Mouse (Mus musculus): Measurements from ENCODE around the gene Atp5e. TPM values are rescaled to one million over a fixed set of nuclear protein-coding genes. Genes with fewer than 3 reads are reported as not detected.

Gene Atp5e
- polyA plus RNA-seq, 1 experiment from 2014 or later: 771 TPM

GRCm38 (mm10) chr2:174415001-174415730 lies 48.7 kb downstream of the Atp5e start:
- Histone ChIP-seq H3K9me3 (ENCODE audit: control insufficient read depth, low read length) (no peaks in the 10 kb centered on the region), H3K36me3 (ENCODE audit: control insufficient read depth, insufficient read depth, low read length) (peaks cover 4% of the 10 kb centered on the region; the same call in 1 of the 2 replicates), H3K4me2 (ENCODE audit: low read length) (peak overlapping the region; percentile 86), H3K27me3 (ENCODE audit: control insufficient read depth, insufficient read depth, low read length) (no peaks in the 10 kb centered on the region), H3K9ac (replicated peaks; ENCODE audit: low read length) (no peak overlapping the region), H3K27ac (replicated peaks; ENCODE audit: low read depth, low read length) (no peak overlapping the region), H3K4me1 (ENCODE audit: control insufficient read depth, insufficient read depth, low read length) (peaks cover 11% of the 10 kb centered on the region), H3K4me3 (replicated peaks; ENCODE audit: low read depth, low read length) (peak overlapping the region; percentile 90)
- no peak for DNase-seq
- 48% methylated on average over 18 of the region's 18 CpGs for WGBS
- no peak; the same call in 1 of the 2 replicates for ATAC-seq (ENCODE audit: low FRiP score, low TSS enrichment)

- H3K4me1 ChIP-seq (ENCODE audit: control insufficient read depth, insufficient read depth, low read length): peaks cover 11% of the 10 kb centered on the region
- 81% methylated on average over 7 of the region's 7 CpGs for WGBS
- H3K9me3 ChIP-seq (ENCODE audit: control insufficient read depth, low read length): no peaks in the 10 kb centered on the region
- no peak overlapping the region for H3K27ac ChIP-seq (replicated peaks; ENCODE audit: low read depth, low read length)
- H3K4me2 ChIP-seq (ENCODE audit: low read length): no peak overlapping the region
- H3K36me3 ChIP-seq (ENCODE audit: control insufficient read depth, insufficient read depth, low read length): no peaks in the 10 kb centered on the region
- no peak for ATAC-seq (ENCODE audit: low FRiP score, low TSS enrichment)
- H3K27me3 ChIP-seq (ENCODE audit: control insufficient read depth, insufficient read depth, low read length): no peaks in the 10 kb centered on the region
- H3K4me3 ChIP-seq (replicated peaks; ENCODE audit: low read depth, low read length): no peak overlapping the region
- H3K9ac ChIP-seq (replicated peaks; ENCODE audit: low read length): no peak overlapping the region
- DNase-seq: no peak
Measured at GRCm38 (mm10) chr2:174413127-174413526, 50.8 kb downstream of the Atp5e start.

Other genes with a start within 250 kb of the Atp5e start
- gene Gnas, start 179.8 kb downstream of the Atp5e start, polyA plus RNA-seq (2014; fragmentation: Nextera tagmentation; extraction: Ambion mirVana): 1,446 and 1,495 TPM in 2 replicates
- 6.4 and 7.5 TPM in 2 replicates for gene Gm20721, start 117.4 kb downstream of the Atp5e start, polyA plus RNA-seq (2014; fragmentation: Nextera tagmentation; extraction: Ambion mirVana)
- gene Nelfcd, start 48.3 kb downstream of the Atp5e start, polyA plus RNA-seq (2014; fragmentation: Nextera tagmentation; extraction: Ambion mirVana): 107 and 121 TPM in 2 replicates
- 46.9 and 73.8 TPM in 2 replicates for gene Ctsz, start 25.1 kb downstream of the Atp5e start, polyA plus RNA-seq (2014; fragmentation: Nextera tagmentation; extraction: Ambion mirVana)
- gene Tubb1, start 13.4 kb downstream of the Atp5e start, polyA plus RNA-seq (2014; fragmentation: Nextera tagmentation; extraction: Ambion mirVana): 0.45 and 0.46 TPM in 2 replicates
- gene Prelid3b, start 9.0 kb upstream of the Atp5e start, polyA plus RNA-seq (2014; fragmentation: Nextera tagmentation; extraction: Ambion mirVana): 98.4 and 110 TPM in 2 replicates
- not detected in 2 replicates for gene Zfp831, start 179.4 kb upstream of the Atp5e start, polyA plus RNA-seq (2014; fragmentation: Nextera tagmentation; extraction: Ambion mirVana)